Mouse (Mus musculus) thymus, adult 2 months (tissue): Measurements from ENCODE around the gene Nme4. TPM values are rescaled to one million over a fixed set of nuclear protein-coding genes. Genes with fewer than 3 reads are reported as not detected.

Experiments
- DNase-seq: peaks from one replicate; pipeline ENCODE4 v3.0.0; 2021
- H3K27ac ChIP-seq: fragments of 200-500 bp; 2 replicates; pipeline ENCODE4 v1.5.1; 2012; ENCODE audit warnings: low read length, control low read depth; ENCODE audit not compliant: control insufficient read depth, insufficient read depth
- H3K27me3 ChIP-seq: fragments of 200-500 bp; 2 replicates; pipeline ENCODE4 v1.6.1; 2012; ENCODE audit warnings: mild to moderate bottlenecking, low read length, moderate library complexity, mixed read lengths; ENCODE audit not compliant: control insufficient read depth, insufficient read depth
- H3K36me3 ChIP-seq: fragments of 200-500 bp; 2 replicates; pipeline ENCODE4 v1.6.1; 2012; ENCODE audit warnings: mild to moderate bottlenecking, low read length, moderate library complexity; ENCODE audit not compliant: control insufficient read depth, insufficient read depth
- H3K4me1 ChIP-seq: fragments of 200-500 bp; replicated peaks from 2 replicates; pipeline ENCODE4 v1.6.1; 2012; ENCODE audit warnings: low read length; ENCODE audit not compliant: control insufficient read depth, insufficient read depth
- H3K4me3 ChIP-seq: fragments of 200-500 bp; 2 replicates; pipeline ENCODE4 v1.5.1; 2012; ENCODE audit warnings: mild to moderate bottlenecking, low read length, control low read depth, moderate library complexity; ENCODE audit not compliant: control insufficient read depth, insufficient read depth
- CTCF ChIP-seq: fragments of 200-500 bp; IDR thresholded peaks from 2 replicates; pipeline ENCODE4 v1.5.1; 2012; ENCODE audit warnings: mild to moderate bottlenecking, control low read depth, low read length, moderate library complexity, borderline replicate concordance; ENCODE audit not compliant: control insufficient read depth, poor library complexity, insufficient read depth; ENCODE audit errors: extremely low read depth
- POLR2A ChIP-seq: fragments of 200-500 bp; IDR thresholded peaks from 2 replicates; pipeline ENCODE4 v1.6.1; 2012; ENCODE audit warnings: mild to moderate bottlenecking, low read length, control low read depth, moderate library complexity; ENCODE audit not compliant: control insufficient read depth, poor library complexity, insufficient read depth; ENCODE audit errors: extremely low read depth
- WGBS: fragments of 180-500 bp; shearing (Covaris S2); methylation state at CpG from one replicate; pipeline ENCODE4 v1.1.7; 2018; 5-methylcytosine and 5-hydroxymethylcytosine counted together
- polyA plus RNA-seq: library from polyadenylated mRNA; depleted of rRNA; stranded (reverse); fragments of >200 nt; gene quantifications from 2 replicates; pipeline ENCODE4 v1.2.3, GENCODE M21; 2012

The Nme4 gene
- polyA plus RNA-seq, 1 experiment = 30.9 TPM

GRCm38 (mm10) chr17:26066488-26067020 is 28.8 kb downstream of the Nme4 start:
- TF ChIP-seq POLR2A (no peak), CTCF (no peak)
- Histone ChIP-seq H3K4me1 (peaks cover 21% of the 10 kb centered on the region), H3K4me3 (no peak overlapping the region), H3K27me3 (no peaks in the 10 kb centered on the region; the same call in 1 of the 2 replicates), H3K36me3 (no peaks in the 10 kb centered on the region), H3K27ac (no peak overlapping the region)
- no peak for DNase-seq
- 98% methylated on average over 7 of the region's 7 CpGs for WGBS

- H3K4me1 ChIP-seq = peaks cover 21% of the 10 kb centered on the region
- H3K27ac ChIP-seq = no peak overlapping the region
- no peaks in the 10 kb centered on the region; the same call in 1 of the 2 replicates for H3K27me3 ChIP-seq
- no peak overlapping the region for H3K4me3 ChIP-seq
- H3K36me3 ChIP-seq = no peaks in the 10 kb centered on the region
- TF ChIP-seq POLR2A = no peak
- no peak for TF ChIP-seq CTCF
- WGBS = 62% methylated on average over 6 of the region's 6 CpGs
- no peak for DNase-seq
These were observed 30.5 kb downstream of the Nme4 start for GRCm38 (mm10) chr17:26064916-26065315.

GRCm38 (mm10) chr17:26057787-26058567 is 37.4 kb downstream of the Nme4 start:
- no peak for DNase-seq
- Histone ChIP-seq H3K27ac (no peak overlapping the region), H3K36me3 (no peaks in the 10 kb centered on the region), H3K4me1 (no peaks in the 10 kb centered on the region), H3K4me3 (no peak overlapping the region), H3K27me3 (no peaks in the 10 kb centered on the region)
- no peak for TF ChIP-seq POLR2A
- TF ChIP-seq CTCF = no peak
- WGBS = 94% methylated on average over 9 of the region's 9 CpGs

GRCm38 (mm10) chr17:26057278-26057677 is 38.1 kb downstream of the Nme4 start:
- H3K4me3 ChIP-seq = no peak overlapping the region
- no peak for DNase-seq
- TF ChIP-seq POLR2A (no peak), CTCF (no peak)
- H3K36me3 ChIP-seq = no peaks in the 10 kb centered on the region
- WGBS = 97% methylated on average over 8 of the region's 8 CpGs
- no peaks in the 10 kb centered on the region for H3K4me1 ChIP-seq
- H3K27me3 ChIP-seq = no peaks in the 10 kb centered on the region
- H3K27ac ChIP-seq = no peak overlapping the region

- no peaks in the 10 kb centered on the region for H3K27me3 ChIP-seq
- DNase-seq = no peak
- H3K27ac ChIP-seq = no peak overlapping the region
- no peak overlapping the region for H3K4me3 ChIP-seq
- TF ChIP-seq CTCF = no peak
- TF ChIP-seq POLR2A = no peak
- WGBS = 92% methylated on average over 6 of the region's 6 CpGs
- no peaks in the 10 kb centered on the region for H3K4me1 ChIP-seq
- H3K36me3 ChIP-seq = no peaks in the 10 kb centered on the region
These were observed 40.2 kb downstream of the Nme4 start for GRCm38 (mm10) chr17:26055164-26055563.

- no peak for TF ChIP-seq POLR2A
- no peak for TF ChIP-seq CTCF
- H3K27ac ChIP-seq = no peak overlapping the region
- no peaks in the 10 kb centered on the region for H3K4me1 ChIP-seq
- no peak for DNase-seq
- WGBS = 95% methylated on average over 17 of the region's 17 CpGs
- H3K4me3 ChIP-seq = no peak overlapping the region
- no peaks in the 10 kb centered on the region for H3K36me3 ChIP-seq
- H3K27me3 ChIP-seq = no peaks in the 10 kb centered on the region
These were observed 41.1 kb downstream of the Nme4 start for GRCm38 (mm10) chr17:26054133-26054845.
